Mouse (Mus musculus): ENCODE measurements around the gene Yod1. TPM values are rescaled to one million over a fixed set of nuclear protein-coding genes. Genes with fewer than 3 reads are reported as not detected.

Gene Yod1
- polyA plus RNA-seq, 1 experiment, result 1.5 TPM

DNA sequence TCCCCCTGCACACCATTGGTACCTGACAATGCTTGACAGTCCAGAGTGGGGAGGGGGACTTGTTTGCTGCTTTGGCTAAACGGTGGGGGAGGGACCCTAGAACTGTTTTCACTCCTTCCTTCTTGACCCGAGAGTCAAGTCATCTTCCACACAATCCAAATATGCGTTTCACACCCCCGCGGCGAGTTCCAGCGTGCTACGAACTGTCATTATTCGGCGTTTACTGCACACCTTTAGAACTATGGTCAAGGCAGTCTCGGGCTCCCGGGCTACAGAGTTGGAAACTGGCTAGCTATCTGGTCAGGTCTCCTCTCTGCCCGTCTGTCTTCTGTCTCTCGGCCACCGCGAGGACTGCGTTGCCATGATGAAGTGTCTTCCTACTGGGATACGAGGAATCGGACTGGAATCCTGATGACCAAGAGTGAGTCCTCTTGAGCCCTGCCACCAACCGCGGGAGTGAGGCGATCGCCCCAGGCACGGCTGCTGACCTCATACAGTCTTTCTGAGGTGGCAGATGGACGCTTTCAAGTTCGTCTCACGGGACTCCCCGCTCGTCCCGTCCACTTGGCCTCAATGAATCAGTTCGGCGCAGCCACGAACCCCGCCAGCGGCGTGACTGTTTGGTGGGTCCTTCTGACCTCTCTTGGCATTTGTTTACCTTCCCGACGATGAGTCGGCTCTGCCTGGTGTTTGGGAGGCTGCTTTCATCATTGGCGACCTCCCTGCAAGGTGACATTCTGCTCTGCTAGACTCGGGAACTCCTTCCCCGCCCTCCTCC lies 425 bp upstream of the Yod1 start:
- H3K4me3 ChIP-seq (ENCODE audit: low read depth, low read length), result peak overlapping the region; percentile 85
- no peaks in the 10 kb centered on the region for H3K27me3 ChIP-seq (ENCODE audit: control insufficient read depth, insufficient read depth, low read length)
- WGBS, result under 1% methylated on average over 42 of the region's 42 CpGs
- TF ChIP-seq POLR2A (IDR thresholded peaks at IDR 0.05; ENCODE audit: low read depth, low read length) (no peak; the same call in 1 of the 2 replicates), CTCF (IDR thresholded peaks at IDR 0.05; ENCODE audit: extremely low read depth, insufficient read length, insufficient replicate concordance, low read depth, low read length) (no peak)
- peaks cover 9% of the 10 kb centered on the region; the same call in 1 of the 2 replicates for H3K4me1 ChIP-seq (ENCODE audit: control insufficient read depth, insufficient read depth, insufficient read length, low read length)
- peak overlapping the region; percentile 93 for H3K27ac ChIP-seq (ENCODE audit: insufficient read depth, low read depth, low read length)
- peaks cover 8% of the 10 kb centered on the region; the same call in 1 of the 2 replicates for H3K36me3 ChIP-seq (ENCODE audit: control insufficient read depth, insufficient read depth, low read length)

DNA sequence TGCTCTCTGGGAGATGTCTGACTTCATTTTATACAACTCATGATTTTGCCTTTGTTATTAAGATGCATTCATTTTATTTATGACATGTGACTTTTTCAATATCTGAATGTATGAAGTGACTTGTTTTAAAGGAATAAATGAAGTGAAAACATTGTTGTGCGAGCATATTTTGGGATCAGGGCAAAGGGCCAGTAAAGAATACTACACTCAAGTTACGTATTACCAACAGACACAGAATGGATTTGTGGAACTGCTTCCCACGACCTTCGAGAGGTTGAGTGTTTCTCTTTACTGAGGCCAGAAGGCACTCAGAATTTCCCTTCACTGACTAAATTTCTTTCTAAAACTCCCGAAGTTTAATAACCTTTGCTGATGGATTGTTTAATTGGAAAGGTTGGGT lies 7.1 kb downstream of the Yod1 start:
- WGBS, result 76% methylated on average over 5 of the region's 5 CpGs
- no peak overlapping the region for H3K27ac ChIP-seq (ENCODE audit: insufficient read depth, low read depth, low read length)

GRCm38 (mm10) chr1:130726396-130726795 lies 9.3 kb downstream of the Yod1 start:
- Histone ChIP-seq H3K27ac (ENCODE audit: insufficient read depth, low read depth, low read length) (no peak overlapping the region), H3K4me3 (ENCODE audit: low read depth, low read length) (no peak overlapping the region), H3K4me1 (ENCODE audit: control insufficient read depth, insufficient read depth, insufficient read length, low read length) (no peaks in the 10 kb centered on the region; the same call in 1 of the 2 replicates), H3K27me3 (ENCODE audit: control insufficient read depth, insufficient read depth, low read length) (no peaks in the 10 kb centered on the region), H3K36me3 (ENCODE audit: control insufficient read depth, insufficient read depth, low read length) (peaks cover 2% of the 10 kb centered on the region; the same call in 1 of the 2 replicates)
- no peak for TF ChIP-seq POLR2A (IDR thresholded peaks at IDR 0.05; ENCODE audit: low read depth, low read length)
- TF ChIP-seq CTCF (IDR thresholded peaks at IDR 0.05; ENCODE audit: extremely low read depth, insufficient read length, insufficient replicate concordance, low read depth, low read length), result no peak
- WGBS, result 94% methylated on average over 2 of the region's 2 CpGs

More for the DNA sequence above, 7.1 kb downstream of the Yod1 start:
- Histone ChIP-seq H3K4me1 (ENCODE audit: control insufficient read depth, insufficient read depth, insufficient read length, low read length) (0 out of 2 replicates have a peak, but pooled peaks cover under 1% of the 10 kb centered on the region), H3K4me3 (ENCODE audit: low read depth, low read length) (no peak overlapping the region), H3K36me3 (ENCODE audit: control insufficient read depth, insufficient read depth, low read length) (peaks cover 2% of the 10 kb centered on the region), H3K27me3 (ENCODE audit: control insufficient read depth, insufficient read depth, low read length) (no peaks in the 10 kb centered on the region)
- TF ChIP-seq POLR2A (IDR thresholded peaks at IDR 0.05; ENCODE audit: low read depth, low read length), result no peak
- no peak for TF ChIP-seq CTCF (IDR thresholded peaks at IDR 0.05; ENCODE audit: extremely low read depth, insufficient read length, insufficient replicate concordance, low read depth, low read length)

DNA sequence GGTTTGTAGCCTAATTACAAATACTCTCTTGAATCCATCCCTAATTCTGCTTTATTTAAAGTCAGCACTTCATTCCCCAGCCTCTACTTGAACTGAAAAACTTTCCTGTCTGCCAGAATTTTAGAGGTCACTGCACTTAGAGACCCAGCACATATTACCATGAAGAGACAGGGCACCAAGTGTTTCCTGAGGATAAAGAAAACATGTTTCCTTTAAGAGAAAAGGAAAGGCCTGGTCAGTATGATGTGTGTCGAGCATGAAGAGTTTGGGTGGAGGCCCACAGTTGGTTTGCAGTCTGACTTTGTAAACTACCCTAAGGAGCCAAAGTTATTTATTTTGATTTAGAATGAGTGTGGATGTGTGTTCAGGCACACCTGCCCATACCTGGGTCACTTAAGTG lies 10.9 kb downstream of the Yod1 start:
- Histone ChIP-seq H3K4me1 (ENCODE audit: control insufficient read depth, insufficient read depth, insufficient read length, low read length) (no peaks in the 10 kb centered on the region; the same call in 1 of the 2 replicates), H3K27me3 (ENCODE audit: control insufficient read depth, insufficient read depth, low read length) (no peaks in the 10 kb centered on the region), H3K27ac (ENCODE audit: insufficient read depth, low read depth, low read length) (no peak overlapping the region), H3K36me3 (ENCODE audit: control insufficient read depth, insufficient read depth, low read length) (peaks cover 2% of the 10 kb centered on the region; the same call in 1 of the 2 replicates), H3K4me3 (ENCODE audit: low read depth, low read length) (no peak overlapping the region)
- TF ChIP-seq POLR2A (IDR thresholded peaks at IDR 0.05; ENCODE audit: low read depth, low read length), result no peak
- no peak for TF ChIP-seq CTCF (IDR thresholded peaks at IDR 0.05; ENCODE audit: extremely low read depth, insufficient read length, insufficient replicate concordance, low read depth, low read length)
- 64% methylated on average over 1 of the region's 1 CpGs for WGBS

DNA sequence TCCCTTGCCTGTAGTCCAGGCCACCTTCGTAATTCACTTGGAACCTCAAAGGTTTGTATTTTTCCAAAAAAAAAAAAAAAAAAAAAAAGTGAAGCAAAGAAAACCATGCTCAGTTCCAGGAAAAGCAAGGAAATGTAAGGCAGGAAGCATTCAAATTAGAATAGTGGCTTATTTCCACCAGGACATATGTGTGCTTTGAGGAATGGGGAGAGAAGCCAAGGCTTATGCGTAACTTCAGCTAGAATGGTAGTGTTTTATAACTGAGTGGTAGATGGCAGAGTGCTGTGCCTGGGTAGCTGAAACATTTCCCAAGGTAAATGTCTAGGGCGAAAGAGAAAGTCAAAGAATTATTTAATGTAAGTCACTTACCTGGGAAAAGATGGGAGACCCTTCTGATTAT lies 11.6 kb downstream of the Yod1 start:
- no peaks in the 10 kb centered on the region for H3K27me3 ChIP-seq (ENCODE audit: control insufficient read depth, insufficient read depth, low read length)
- H3K27ac ChIP-seq (ENCODE audit: insufficient read depth, low read depth, low read length), result no peak overlapping the region
- no peak overlapping the region for H3K4me3 ChIP-seq (ENCODE audit: low read depth, low read length)
- no peaks in the 10 kb centered on the region; the same call in 1 of the 2 replicates for H3K4me1 ChIP-seq (ENCODE audit: control insufficient read depth, insufficient read depth, insufficient read length, low read length)
- H3K36me3 ChIP-seq (ENCODE audit: control insufficient read depth, insufficient read depth, low read length), result no peaks in the 10 kb centered on the region
- no peak for TF ChIP-seq CTCF (IDR thresholded peaks at IDR 0.05; ENCODE audit: extremely low read depth, insufficient read length, insufficient replicate concordance, low read depth, low read length)
- TF ChIP-seq POLR2A (IDR thresholded peaks at IDR 0.05; ENCODE audit: low read depth, low read length), result no peak
- 97% methylated on average over 3 of the region's 3 CpGs for WGBS

- TF ChIP-seq CTCF (IDR thresholded peaks at IDR 0.05; ENCODE audit: extremely low read depth, insufficient read length, insufficient replicate concordance, low read depth, low read length) (no peak), POLR2A (IDR thresholded peaks at IDR 0.05; ENCODE audit: low read depth, low read length) (no peak)
- no peak within 1 kb of the TSS for H3K4me3 ChIP-seq (ENCODE audit: low read depth, low read length)
- WGBS, result 51% methylated on average over 2 of the region's 2 CpGs
- H3K36me3 ChIP-seq (ENCODE audit: control insufficient read depth, insufficient read depth, low read length), result no peaks in the 10 kb centered on the region
- H3K27ac ChIP-seq (ENCODE audit: insufficient read depth, low read depth, low read length), result no peak within 1 kb of the TSS
- no peaks in the 10 kb centered on the region; the same call in 1 of the 2 replicates for H3K4me1 ChIP-seq (ENCODE audit: control insufficient read depth, insufficient read depth, insufficient read length, low read length)
- H3K27me3 ChIP-seq (ENCODE audit: control insufficient read depth, insufficient read depth, low read length), result no peaks in the 10 kb centered on the region
Measured at GRCm38 (mm10) chr1:130729153-130729552, 12.0 kb downstream of the Yod1 start, which contains the start of gene Pfkfb2. Pfkfb2 (minus strand) TSS chr1:130729253.

DNA sequence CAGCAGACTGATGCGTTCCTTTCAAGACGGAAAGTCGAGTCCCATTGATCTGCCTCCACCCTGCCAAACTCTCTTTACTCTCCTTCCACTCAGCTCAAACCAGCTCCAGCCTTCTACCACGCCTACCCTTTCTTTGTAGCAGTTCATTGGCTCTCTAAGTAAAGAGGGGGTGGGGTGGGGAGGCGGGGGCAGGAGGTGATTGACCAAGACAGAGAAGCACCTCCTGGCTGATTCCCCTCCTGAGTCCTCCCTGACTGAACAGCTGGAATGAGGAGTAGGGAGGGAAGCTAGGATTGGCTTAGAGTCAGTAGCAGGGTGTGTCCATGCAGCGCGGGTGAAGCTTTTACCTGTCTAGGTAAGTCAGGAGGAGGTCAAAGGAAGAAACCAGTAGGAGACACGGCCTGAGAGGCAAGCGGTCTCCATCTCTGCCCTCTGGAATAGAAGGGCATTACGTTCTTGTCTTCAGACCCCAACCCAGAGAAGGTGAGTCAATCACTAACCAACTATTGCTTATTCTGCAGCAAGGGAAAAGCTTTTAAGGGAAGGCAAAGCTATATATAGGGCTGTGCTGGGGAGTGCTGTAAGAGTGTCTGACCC lies 14.7 kb downstream of the Yod1 start, which contains the start of gene AA986860:
Gene AA986860 (plus strand): TSS at position 236 of the 597 bp plus-strand sequence.
- H3K4me3 ChIP-seq (ENCODE audit: low read depth, low read length), result peak within 1 kb of the TSS; percentile 47
- peaks cover 7% of the 10 kb centered on the region for H3K36me3 ChIP-seq (ENCODE audit: control insufficient read depth, insufficient read depth, low read length)
- 14% methylated on average over 10 of the region's 10 CpGs for WGBS
- peaks cover 13% of the 10 kb centered on the region; the same call in 1 of the 2 replicates for H3K4me1 ChIP-seq (ENCODE audit: control insufficient read depth, insufficient read depth, insufficient read length, low read length)
- no peaks in the 10 kb centered on the region for H3K27me3 ChIP-seq (ENCODE audit: control insufficient read depth, insufficient read depth, low read length)
- peak within 1 kb of the TSS; percentile 88 for H3K27ac ChIP-seq (ENCODE audit: insufficient read depth, low read depth, low read length)
- peak; percentile 90 for TF ChIP-seq POLR2A (IDR thresholded peaks at IDR 0.05; ENCODE audit: low read depth, low read length)
- peak; percentile 16; the same call in 1 of the 2 replicates for TF ChIP-seq CTCF (IDR thresholded peaks at IDR 0.05; ENCODE audit: extremely low read depth, insufficient read length, insufficient replicate concordance, low read depth, low read length)
